Mouse (Mus musculus) intestine, embryonic 16.5 days (tissue): Measurements from ENCODE around the gene Negr1. TPM values are rescaled to one million over a fixed set of nuclear protein-coding genes. Genes with fewer than 3 reads are reported as not detected.
A peak's percentile ranks its signal among the peaks of the same experiment; 100 is the strongest.
"Not testable (repeated sequence)": the region's sequence is repeated elsewhere in the genome, so short reads cannot be mapped to it uniquely, and the experiment has no call there.

Source experiments
- ATAC-seq: fragments of 200-750 bp; cut with Nextera tagmentation; 2 replicates; pipeline ENCODE4 v1.8.0; 2017; ENCODE audit warnings: moderate TSS enrichment, moderate library complexity
- H3K27ac ChIP-seq: fragments of 300-500 bp; sonication (generic); 2 replicates; pipeline ENCODE4 v1.5.1; 2014; ENCODE audit warnings: mild to moderate bottlenecking, low read length
- H3K27me3 ChIP-seq: fragments of 300-500 bp; sonication (generic); replicated peaks from 2 replicates; pipeline ENCODE4 v1.6.1; 2014; ENCODE audit warnings: low read length, control low read depth, mixed read lengths; ENCODE audit not compliant: control insufficient read depth, insufficient read depth
- H3K36me3 ChIP-seq: fragments of 300-500 bp; sonication (generic); 2 replicates; pipeline ENCODE4 v1.6.1; 2014; ENCODE audit warnings: low read length, control low read depth; ENCODE audit not compliant: control insufficient read depth, insufficient read depth
- H3K4me1 ChIP-seq: fragments of 300-500 bp; sonication (generic); 2 replicates; pipeline ENCODE4 v1.6.1; 2014; ENCODE audit warnings: low read length, control low read depth, mixed read lengths; ENCODE audit not compliant: control insufficient read depth, insufficient read depth
- H3K4me2 ChIP-seq: fragments of 300-500 bp; sonication (generic); 2 replicates; pipeline ENCODE4 v1.6.1; 2014; ENCODE audit warnings: low read depth, low read length, control low read depth
- H3K4me3 ChIP-seq: fragments of 300-500 bp; sonication (generic); 2 replicates; pipeline ENCODE4 v1.5.1; 2014; ENCODE audit warnings: mild to moderate bottlenecking, low read length
- H3K9ac ChIP-seq: fragments of 300-500 bp; sonication (generic); 2 replicates; pipeline ENCODE4 v1.6.1; 2014; ENCODE audit warnings: low read depth, low read length
- H3K9me3 ChIP-seq: fragments of 300-500 bp; sonication (generic); 2 replicates; pipeline ENCODE4 v1.6.1; 2016; ENCODE audit warnings: low read length, control low read depth; ENCODE audit not compliant: control insufficient read depth
- WGBS: fragments of 180-500 bp; shearing (Covaris S2); extraction: QIAGEN DNeasy Blood & Tissue Kit; methylation state at CpG from one replicate; pipeline ENCODE4 v1.1.7; 2014; 5-methylcytosine and 5-hydroxymethylcytosine counted together
- polyA plus RNA-seq: library from polyadenylated mRNA; unstranded; fragments of >200 nt; fragmentation: Nextera tagmentation; extraction: Ambion mirVana; gene quantifications from 2 replicates; pipeline ENCODE4 v1.2.1, GENCODE M21; 2015

Negr1 gene
- polyA plus RNA-seq, 1 experiment from 2014 or later, result 2.5 TPM

- Histone ChIP-seq H3K4me1 (no peaks in the 10 kb centered on the region), H3K9ac (no peak overlapping the region), H3K27me3 (no peaks in the 10 kb centered on the region), H3K9me3 (no peaks in the 10 kb centered on the region), H3K27ac (no peak overlapping the region), H3K36me3 (no peaks in the 10 kb centered on the region), H3K4me2 (no peak overlapping the region), H3K4me3 (no peak overlapping the region)
- 57% methylated on average over 5 of the region's 5 CpGs for WGBS
- ATAC-seq, result no peak
Measured at GRCm38 (mm10) chr3:157040619-157041018, 479.0 kb downstream of the Negr1 start.

DNA sequence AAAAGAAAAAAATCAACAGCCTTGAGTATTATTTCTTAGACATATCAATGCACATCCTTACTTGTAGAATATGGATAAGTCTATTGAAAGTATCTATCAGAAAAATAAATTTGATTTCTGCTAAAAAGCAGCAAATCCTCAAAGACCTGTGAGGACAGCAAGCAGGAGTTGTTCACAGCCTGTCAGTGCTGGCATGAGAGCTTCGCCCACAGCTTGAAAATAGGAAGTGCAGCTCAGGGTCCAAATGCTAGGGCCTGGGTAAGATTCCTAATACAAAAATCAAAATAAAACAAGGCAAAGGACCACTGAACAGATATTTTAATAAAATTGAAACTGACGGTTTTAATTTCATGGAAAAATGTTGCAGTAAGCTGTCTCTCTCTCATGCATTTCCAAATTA lies 483.0 kb downstream of the Negr1 start:
- Histone ChIP-seq H3K36me3 (no peaks in the 10 kb centered on the region), H3K4me3 (no peak overlapping the region), H3K9ac (no peak overlapping the region), H3K27ac (no peak overlapping the region), H3K27me3 (no peaks in the 10 kb centered on the region), H3K4me1 (no peaks in the 10 kb centered on the region), H3K4me2 (no peak overlapping the region), H3K9me3 (no peaks in the 10 kb centered on the region)
- no peak for ATAC-seq
- WGBS, result 89% methylated on average over 2 of the region's 2 CpGs

DNA sequence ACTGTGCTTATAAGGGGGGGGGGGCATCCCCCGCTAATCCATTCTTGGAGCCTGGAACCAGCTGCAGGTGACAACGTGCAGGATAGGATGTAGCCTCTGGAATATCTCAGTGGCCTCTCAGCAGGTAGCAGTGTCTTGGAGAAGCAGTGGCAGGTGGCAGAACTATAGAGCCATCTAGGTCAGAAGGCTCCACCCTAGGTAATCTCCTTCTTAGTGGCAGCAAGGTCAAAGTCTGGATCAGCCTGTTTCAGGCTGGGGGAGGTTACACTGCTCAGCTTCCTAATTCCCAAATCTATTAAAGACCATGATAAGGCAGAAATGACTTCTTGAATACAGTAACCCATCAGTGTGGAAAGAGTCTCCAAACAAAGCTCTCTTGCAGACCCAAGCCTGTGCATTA lies 502.8 kb downstream of the Negr1 start:
- not testable (repeated sequence) for H3K9ac ChIP-seq, H3K9me3 ChIP-seq, H3K36me3 ChIP-seq, H3K4me2 ChIP-seq, H3K4me1 ChIP-seq, H3K27ac ChIP-seq, H3K27me3 ChIP-seq, H3K4me3 ChIP-seq
- 66% methylated on average over 2 of the region's 2 CpGs for WGBS
- peak; percentile 83 for ATAC-seq

DNA sequence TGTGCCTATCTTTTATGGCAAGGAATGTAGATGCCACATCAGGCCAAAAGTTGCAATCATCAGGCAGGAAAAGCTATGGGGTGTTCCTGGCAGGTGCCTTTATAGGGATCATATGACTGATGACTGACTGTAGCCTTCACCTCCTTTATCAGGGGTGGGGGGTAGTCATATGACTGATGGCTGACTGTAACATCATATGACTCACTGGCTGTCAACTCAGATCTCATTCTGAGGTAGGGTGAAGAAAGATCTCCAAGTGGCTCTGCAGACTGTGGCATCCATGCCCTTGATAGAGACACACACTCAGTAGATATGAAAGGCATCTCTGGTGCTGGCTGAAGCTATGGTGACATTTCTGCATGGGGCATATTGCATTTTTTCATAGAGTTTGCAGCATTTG lies 504.7 kb downstream of the Negr1 start:
- Histone ChIP-seq H3K27me3 (no peaks in the 10 kb centered on the region), H3K4me3 (no peak overlapping the region), H3K4me2 (no peak overlapping the region), H3K4me1 (no peaks in the 10 kb centered on the region), H3K9me3 (no peaks in the 10 kb centered on the region), H3K9ac (no peak overlapping the region), H3K36me3 (no peaks in the 10 kb centered on the region), H3K27ac (no peak overlapping the region)
- ATAC-seq, result peak; percentile 78

DNA sequence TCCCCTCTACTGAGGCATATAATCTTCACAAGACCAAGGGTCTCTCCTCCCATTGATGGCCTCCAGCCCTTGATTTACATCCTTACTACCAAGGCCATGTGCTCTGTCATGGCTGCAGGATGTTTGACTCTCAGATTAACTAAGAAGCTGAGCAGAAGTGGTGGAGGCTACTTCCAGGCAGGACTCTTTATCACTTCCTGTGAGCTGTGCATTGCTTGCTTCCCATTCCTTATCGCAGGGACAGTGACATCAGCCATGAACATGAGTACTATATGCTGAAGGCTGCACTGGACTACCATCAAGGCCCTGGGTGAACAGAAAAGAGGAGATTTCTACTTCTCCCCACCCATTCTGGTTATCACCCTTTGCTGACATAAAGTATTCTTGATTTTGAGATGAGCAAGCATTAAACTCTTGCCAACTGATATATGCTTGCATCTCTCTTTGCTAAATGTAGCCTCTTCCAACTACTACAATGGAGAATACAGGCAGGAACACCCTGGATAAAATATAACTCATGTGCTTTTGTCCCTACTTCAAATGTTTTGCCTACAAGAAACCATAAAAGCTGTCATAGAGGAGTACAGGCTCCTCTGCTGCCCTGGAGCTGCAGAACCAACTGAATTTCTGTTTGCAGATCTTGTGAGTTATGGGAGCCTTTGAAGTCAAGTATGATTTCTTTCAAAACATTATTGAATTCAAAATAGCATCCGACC lies 517.8 kb downstream of the Negr1 start:
- Histone ChIP-seq H3K9ac (no peak overlapping the region), H3K4me1 (no peaks in the 10 kb centered on the region), H3K9me3 (no peaks in the 10 kb centered on the region), H3K4me3 (no peak overlapping the region), H3K27me3 (no peaks in the 10 kb centered on the region), H3K36me3 (no peaks in the 10 kb centered on the region), H3K27ac (no peak overlapping the region), H3K4me2 (no peak overlapping the region)
- WGBS, result 55% methylated on average over 2 of the region's 2 CpGs
- ATAC-seq, result no peak

- Histone ChIP-seq H3K27me3 (no peaks in the 10 kb centered on the region), H3K9ac (no peak overlapping the region), H3K27ac (no peak overlapping the region), H3K4me2 (no peak overlapping the region), H3K4me1 (no peaks in the 10 kb centered on the region), H3K4me3 (no peak overlapping the region), H3K9me3 (no peaks in the 10 kb centered on the region), H3K36me3 (no peaks in the 10 kb centered on the region)
- no peak for ATAC-seq
- 50% methylated on average over 1 of the region's 1 CpGs for WGBS
Measured at GRCm38 (mm10) chr3:157079966-157080306, 518.3 kb downstream of the Negr1 start.

GRCm38 (mm10) chr3:157080585-157080984 lies 519.0 kb downstream of the Negr1 start:
- no peak overlapping the region for H3K27ac ChIP-seq
- no peak overlapping the region for H3K4me3 ChIP-seq
- H3K4me1 ChIP-seq, result no peaks in the 10 kb centered on the region
- no peak overlapping the region for H3K4me2 ChIP-seq
- H3K9ac ChIP-seq, result no peak overlapping the region
- no peaks in the 10 kb centered on the region for H3K36me3 ChIP-seq
- WGBS, result 91% methylated on average over 1 of the region's 1 CpGs
- no peak for ATAC-seq
- H3K27me3 ChIP-seq, result no peaks in the 10 kb centered on the region
- no peaks in the 10 kb centered on the region for H3K9me3 ChIP-seq

DNA sequence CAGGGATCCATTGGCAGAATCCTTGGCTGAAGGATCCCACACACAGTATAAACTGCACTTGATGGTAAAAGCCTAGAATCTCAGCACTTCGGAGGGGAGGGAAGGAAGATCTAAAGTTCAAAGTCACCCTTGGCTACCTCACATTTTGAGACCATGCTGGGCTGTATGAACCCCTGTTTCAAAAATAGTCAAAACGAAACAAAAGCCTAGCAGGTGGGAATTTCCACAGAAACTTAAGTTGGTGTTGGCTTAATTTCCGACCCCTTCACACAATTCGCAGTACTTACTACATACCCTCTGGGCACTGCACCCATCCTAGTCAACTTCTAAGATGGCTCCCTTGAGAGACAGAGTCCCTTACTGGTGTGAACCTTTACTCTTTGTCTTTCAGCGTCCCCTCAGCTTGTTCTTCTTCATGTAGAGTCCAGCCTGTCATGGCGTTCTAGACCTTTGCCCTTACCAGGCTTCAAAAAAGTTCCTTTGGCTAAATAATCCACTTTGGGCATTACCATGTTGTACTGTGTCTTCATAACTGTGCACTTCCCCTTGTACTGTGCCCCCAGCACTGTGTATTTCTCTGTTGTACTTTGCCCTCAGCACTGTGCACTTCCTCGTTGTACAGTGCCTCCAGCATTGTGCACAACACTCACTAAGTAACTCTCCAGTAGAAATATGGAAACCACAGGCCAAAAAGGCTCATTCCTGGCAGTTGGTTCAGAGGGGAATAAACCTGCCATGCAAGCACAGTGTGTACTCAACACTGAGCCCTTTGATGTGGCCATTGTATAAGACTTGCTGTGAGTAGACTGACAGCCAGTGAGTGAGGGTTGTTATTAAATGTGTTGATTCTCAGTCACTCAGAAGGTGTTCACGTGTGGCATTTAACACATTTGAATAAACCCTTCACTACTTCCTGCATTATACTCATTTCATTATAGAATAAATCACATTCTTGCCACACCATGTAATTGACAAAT lies 521.5 kb downstream of the Negr1 start:
- no peaks in the 10 kb centered on the region for H3K9me3 ChIP-seq
- no peak overlapping the region for H3K4me2 ChIP-seq
- H3K36me3 ChIP-seq, result no peaks in the 10 kb centered on the region
- H3K4me3 ChIP-seq, result no peak overlapping the region
- no peak overlapping the region; the same call in 1 of the 2 replicates for H3K27ac ChIP-seq
- WGBS, result 80% methylated on average over 8 of the region's 8 CpGs
- ATAC-seq, result peak; percentile 96
- no peak overlapping the region for H3K9ac ChIP-seq
- H3K4me1 ChIP-seq, result no peaks in the 10 kb centered on the region
- H3K27me3 ChIP-seq, result no peaks in the 10 kb centered on the region

DNA sequence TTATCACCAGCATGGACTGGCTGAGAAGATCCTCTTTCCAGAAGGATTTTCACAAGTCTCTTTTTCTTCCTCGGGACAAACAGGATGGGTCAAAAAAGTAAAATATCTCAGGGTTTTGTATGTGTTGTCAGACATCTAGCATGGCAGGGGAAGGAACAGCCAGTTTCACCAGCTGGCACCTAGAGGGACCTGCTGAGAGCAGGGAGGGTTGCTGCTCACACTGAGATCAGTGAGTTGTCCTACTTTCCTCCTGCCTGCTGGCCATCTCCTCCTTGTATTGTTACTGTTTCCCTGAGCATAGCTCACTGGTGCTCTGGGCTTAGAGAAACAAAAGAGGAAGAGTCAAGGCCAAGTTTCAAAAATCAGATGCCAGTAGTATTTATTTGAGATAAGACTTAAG lies 523.6 kb downstream of the Negr1 start:
- Histone ChIP-seq H3K36me3 (no peaks in the 10 kb centered on the region), H3K9ac (no peak overlapping the region), H3K27me3 (no peaks in the 10 kb centered on the region), H3K4me1 (no peaks in the 10 kb centered on the region), H3K4me2 (no peak overlapping the region), H3K27ac (no peak overlapping the region), H3K4me3 (no peak overlapping the region), H3K9me3 (no peaks in the 10 kb centered on the region)
- ATAC-seq, result no peak
- 67% methylated on average over 1 of the region's 1 CpGs for WGBS
